Mouse (Mus musculus) stomach, postnatal 0 days (tissue): ENCODE data around the gene Nrp2.

Experiments
- CTCF ChIP-seq: IDR thresholded peaks from 2 replicates; pipeline ENCODE4 v1.5.1; 2016; ENCODE audit warnings: antibody characterized with exemption, low read depth, mild to moderate bottlenecking, moderate library complexity
- EP300 ChIP-seq: optimal IDR thresholded peaks from 2 replicates; pipeline ENCODE3; 2016; ENCODE audit warnings: antibody characterized with exemption

- TF ChIP-seq CTCF = no peak
- TF ChIP-seq EP300 = no peak
Measured at GRCm38 (mm10) chr1:62860327-62860726, 157.2 kb downstream of the Nrp2 start.
